Mouse (Mus musculus): ENCODE data around the gene Map4k1.

Gene Map4k1

GRCm38 (mm10) chr7:28977556-28977955, 4.3 kb upstream of the Map4k1 start:
- no peak for DNase-seq (ENCODE audit: low spot score in 2 of 2)

GRCm38 (mm10) chr7:28982274-28983013, 594 bp downstream of the Map4k1 start:
- DNase-seq (ENCODE audit: low spot score in 2 of 2): no peak

GRCm38 (mm10) chr7:28983141-28983564, 1.3 kb downstream of the Map4k1 start:
- no peak for DNase-seq (ENCODE audit: low spot score in 2 of 2)

GRCm38 (mm10) chr7:28983849-28984248, 2.0 kb downstream of the Map4k1 start:
- no peak for DNase-seq (ENCODE audit: low spot score in 2 of 2)

- DNase-seq (ENCODE audit: low spot score in 2 of 2): no peak
Measured at GRCm38 (mm10) chr7:28984452-28984851, 2.6 kb downstream of the Map4k1 start.

- DNase-seq (ENCODE audit: low spot score in 2 of 2): no peak
Measured at GRCm38 (mm10) chr7:28985207-28985606, 3.4 kb downstream of the Map4k1 start.

- DNase-seq (ENCODE audit: low spot score in 2 of 2): no peak
Measured at GRCm38 (mm10) chr7:28990766-28991273, 9.0 kb downstream of the Map4k1 start.

- no peak for DNase-seq (ENCODE audit: low spot score in 2 of 2)
Measured at GRCm38 (mm10) chr7:28991616-28992015, 9.8 kb downstream of the Map4k1 start.

GRCm38 (mm10) chr7:28992997-28993396, 11.1 kb downstream of the Map4k1 start:
- no peak for DNase-seq (ENCODE audit: low spot score in 2 of 2)

GRCm38 (mm10) chr7:28993402-28993801, 11.6 kb downstream of the Map4k1 start:
- no peak for DNase-seq (ENCODE audit: low spot score in 2 of 2)

GRCm38 (mm10) chr7:29000651-29001605, 19.1 kb downstream of the Map4k1 start:
- peak in 1 of 2 experiments; percentile 20 for DNase-seq (ENCODE audit: low spot score in 2 of 2)

GRCm38 (mm10) chr7:29007224-29008101, 25.6 kb downstream of the Map4k1 start:
- DNase-seq (ENCODE audit: low spot score in 2 of 2): no peak

GRCm38 (mm10) chr7:29008171-29008570, 26.3 kb downstream of the Map4k1 start:
- no peak for DNase-seq (ENCODE audit: low spot score in 2 of 2)

- DNase-seq (ENCODE audit: low spot score in 2 of 2): no peak
Measured at GRCm38 (mm10) chr7:29008714-29009113, 26.9 kb downstream of the Map4k1 start.

- DNase-seq (ENCODE audit: low spot score in 2 of 2): no peak
Measured at GRCm38 (mm10) chr7:29014984-29015383, 33.1 kb downstream of the Map4k1 start.

- DNase-seq (ENCODE audit: low spot score in 2 of 2): no peak
Measured at GRCm38 (mm10) chr7:29016440-29016839, 34.6 kb downstream of the Map4k1 start.

GRCm38 (mm10) chr7:29017222-29017621, 35.4 kb downstream of the Map4k1 start:
- no peak for DNase-seq (ENCODE audit: low spot score in 2 of 2)

- DNase-seq (ENCODE audit: low spot score in 2 of 2): no peak
Measured at GRCm38 (mm10) chr7:29019447-29020220, 37.8 kb downstream of the Map4k1 start.

- DNase-seq (ENCODE audit: low spot score in 2 of 2): no peak
Measured at GRCm38 (mm10) chr7:29022479-29022878, 40.6 kb downstream of the Map4k1 start.

- DNase-seq (ENCODE audit: low spot score in 2 of 2): no peak
Measured at GRCm38 (mm10) chr7:29023514-29023913, 41.7 kb downstream of the Map4k1 start.

GRCm38 (mm10) chr7:29025566-29025965, 43.7 kb downstream of the Map4k1 start:
- DNase-seq (ENCODE audit: low spot score in 2 of 2): no peak
